Mouse (Mus musculus) cerebellum, adult 9-10 months (tissue): ENCODE results near the gene Acaca.

Experiments used
- DNase-seq: peaks from one replicate; pipeline ENCODE4 v3.0.0; 2022

The Acaca gene

GRCm38 (mm10) chr11:84156535-84157262, 27.2 kb downstream of the Acaca start:
- DNase-seq: no peak

DNA sequence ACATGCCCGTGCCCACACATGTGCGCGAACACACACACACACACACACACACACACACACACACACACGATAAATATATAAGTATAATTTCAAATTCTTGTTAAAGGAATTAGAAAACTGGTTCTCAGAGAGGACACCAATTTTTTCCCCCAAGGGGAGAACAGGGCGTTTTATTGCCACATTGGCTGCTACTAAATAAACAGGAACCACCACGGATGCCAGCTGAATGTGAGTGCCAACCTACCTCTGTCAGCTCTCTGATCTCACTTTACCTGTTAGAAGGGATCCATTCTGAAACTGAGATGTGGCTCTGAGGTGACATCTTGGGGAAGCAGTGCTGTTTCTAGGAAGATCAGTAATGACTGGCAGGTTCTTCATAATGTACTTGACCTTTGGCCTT, 34.7 kb downstream of the Acaca start:
- DNase-seq: no peak

- DNase-seq: no peak
Observed at GRCm38 (mm10) chr11:84164561-84164960, 35.1 kb downstream of the Acaca start.

- no peak for DNase-seq
Observed at GRCm38 (mm10) chr11:84167046-84167526, 37.6 kb downstream of the Acaca start, which contains the start of gene Gm11437. Gene Gm11437 (minus strand): TSS chr11:84167476.

DNA sequence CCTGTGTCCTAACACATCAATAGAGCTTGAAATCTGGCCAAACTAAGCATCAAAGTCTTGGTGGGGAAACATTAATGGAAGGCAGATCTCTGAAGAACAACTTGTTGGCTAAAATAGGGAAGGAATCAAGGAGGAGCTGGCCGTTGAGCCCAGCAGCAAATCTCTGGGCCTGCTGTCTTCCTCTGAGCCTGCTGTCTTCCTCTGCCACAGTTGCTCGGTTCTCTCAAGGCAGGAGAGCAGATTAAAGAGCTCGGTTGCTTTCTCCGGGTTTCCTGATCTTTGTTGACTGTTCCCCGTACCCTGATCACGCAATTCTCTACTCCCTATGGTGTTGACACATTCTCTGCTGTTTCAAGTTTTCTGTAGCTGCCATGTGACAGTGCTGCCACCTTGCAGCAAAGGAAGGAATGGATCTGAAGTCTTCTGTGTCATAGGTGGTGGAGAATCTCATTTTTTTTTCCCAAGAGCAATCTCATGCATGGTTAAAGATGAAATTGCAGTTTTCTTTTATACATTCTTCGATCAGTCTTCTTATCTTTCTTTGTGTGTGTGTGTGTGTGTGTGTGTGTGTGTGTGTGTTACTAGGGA, 39.3 kb downstream of the Acaca start:
- DNase-seq: peak; percentile 43

- no peak for DNase-seq
Observed at GRCm38 (mm10) chr11:84172539-84173435, 43.3 kb downstream of the Acaca start.

DNA sequence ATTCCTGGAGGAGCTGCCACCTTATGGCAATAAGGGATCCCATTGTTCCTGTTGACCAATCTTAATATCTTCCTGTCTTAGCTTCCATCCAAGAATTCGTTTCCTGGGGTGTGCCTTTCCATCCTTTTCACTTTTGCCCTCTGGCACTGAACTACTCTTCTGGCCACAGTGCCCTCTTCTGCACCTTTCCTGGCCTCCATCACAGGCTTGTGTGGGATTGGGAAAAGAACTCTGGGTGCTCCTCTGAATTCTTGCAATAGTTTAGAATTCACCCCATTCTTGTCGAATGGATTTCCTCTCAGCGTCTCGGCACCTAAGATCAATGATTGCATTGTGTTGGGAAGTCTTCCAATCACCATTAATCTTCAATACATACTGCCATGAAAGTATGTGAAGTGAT, 49.1 kb downstream of the Acaca start:
- DNase-seq: peak; percentile 20

GRCm38 (mm10) chr11:84179226-84179953, 49.9 kb downstream of the Acaca start:
- peak; percentile 94 for DNase-seq

DNA sequence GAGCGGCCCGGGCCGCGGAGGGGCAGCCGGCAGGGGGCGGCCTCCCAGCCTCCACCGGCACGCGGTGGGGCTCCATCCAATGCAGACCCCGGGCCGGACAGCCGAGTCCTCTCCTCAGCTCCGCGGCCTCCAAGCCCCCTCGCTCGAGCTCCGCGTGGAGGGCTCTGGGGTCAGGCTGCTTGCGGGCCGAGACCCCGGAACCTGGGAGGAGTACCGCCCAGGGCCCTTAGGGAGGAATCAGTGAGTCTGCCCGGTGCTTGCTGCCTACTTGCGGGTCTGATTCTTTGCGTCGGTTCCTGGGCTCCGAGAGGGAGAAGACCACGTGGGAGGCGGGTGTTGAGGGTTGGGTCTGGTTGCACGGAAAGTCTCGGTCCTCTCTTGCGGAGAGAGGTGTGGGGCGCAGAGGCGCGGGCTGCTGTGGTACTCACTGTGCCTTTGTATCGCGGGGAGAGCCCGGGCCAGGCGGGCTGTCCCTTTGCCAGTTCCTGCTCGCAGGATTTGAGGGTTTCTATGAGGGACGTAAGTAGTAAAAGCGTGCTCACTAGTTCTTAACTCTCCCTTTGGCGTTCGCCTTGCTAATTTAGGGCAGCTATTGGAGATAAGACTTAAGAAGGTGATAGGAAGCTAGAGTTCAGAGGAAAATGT, 50.6 kb downstream of the Acaca start:
- DNase-seq: peak; percentile 65

GRCm38 (mm10) chr11:84181286-84181685, 51.8 kb downstream of the Acaca start:
- no peak for DNase-seq

- no peak for DNase-seq
Observed at GRCm38 (mm10) chr11:84188530-84188929, 59.1 kb downstream of the Acaca start.

GRCm38 (mm10) chr11:84190581-84191233, 61.2 kb downstream of the Acaca start:
- no peak for DNase-seq

DNA sequence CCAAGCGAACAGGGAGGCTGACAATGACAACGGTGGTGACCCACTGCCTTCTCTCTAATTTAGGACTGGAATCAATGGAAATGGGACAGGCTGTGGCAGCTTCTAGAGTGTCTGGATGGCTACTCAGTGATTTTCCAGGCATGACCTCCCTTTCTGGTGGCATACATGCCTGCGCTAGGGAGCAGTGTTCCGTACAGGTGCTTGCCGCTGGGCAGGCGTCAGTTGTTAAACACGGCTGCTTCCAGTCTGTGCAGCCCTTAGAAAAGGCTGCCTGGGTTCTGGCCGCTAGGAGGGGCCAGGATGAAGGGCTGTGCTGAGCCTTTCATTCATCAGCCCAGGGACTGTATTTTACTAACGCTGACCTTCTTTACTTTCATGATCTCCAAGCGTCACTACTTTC, 63.8 kb downstream of the Acaca start:
- no peak for DNase-seq

- no peak for DNase-seq
Observed at GRCm38 (mm10) chr11:84194751-84195150, 65.3 kb downstream of the Acaca start.

DNA sequence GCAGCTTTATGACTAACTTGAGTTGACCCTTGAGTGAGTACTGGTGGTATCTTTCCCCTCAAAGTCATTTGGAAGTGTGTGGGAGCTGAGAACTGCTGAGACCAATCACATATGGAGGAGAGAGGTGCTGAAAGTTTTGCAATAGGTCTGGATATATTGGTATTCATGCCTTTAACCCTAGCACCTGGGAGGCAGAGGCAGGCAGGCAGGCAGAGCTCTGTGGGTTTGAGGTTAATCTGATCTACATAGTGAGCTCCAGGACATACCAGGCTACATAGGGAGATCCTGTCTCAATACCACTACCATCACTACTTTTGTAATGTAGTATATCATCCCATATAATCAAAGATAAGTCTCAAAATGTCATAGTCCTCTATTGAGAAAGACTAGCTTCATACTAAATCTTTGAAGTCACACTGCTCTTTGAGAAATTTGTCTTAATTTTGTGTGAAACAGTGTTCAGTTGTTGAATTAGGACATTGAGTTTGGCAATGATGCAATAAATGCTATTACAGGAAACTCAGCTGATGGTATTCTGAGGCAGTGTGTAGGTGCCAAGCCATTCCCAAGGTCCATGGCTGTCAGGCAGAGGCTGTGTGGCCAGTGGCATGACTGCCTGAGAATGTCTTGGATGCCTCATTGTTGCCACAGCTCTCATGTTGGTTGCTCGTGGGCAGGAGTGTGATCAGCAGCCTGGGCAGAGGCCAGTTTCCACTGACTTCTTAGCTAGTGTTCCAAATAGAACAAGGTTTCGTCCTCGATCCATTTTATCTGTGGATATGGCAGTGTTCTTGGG, 68.3 kb downstream of the Acaca start:
- no peak for DNase-seq

- DNase-seq: no peak
Observed at GRCm38 (mm10) chr11:84205776-84206175, 76.3 kb downstream of the Acaca start.

DNA sequence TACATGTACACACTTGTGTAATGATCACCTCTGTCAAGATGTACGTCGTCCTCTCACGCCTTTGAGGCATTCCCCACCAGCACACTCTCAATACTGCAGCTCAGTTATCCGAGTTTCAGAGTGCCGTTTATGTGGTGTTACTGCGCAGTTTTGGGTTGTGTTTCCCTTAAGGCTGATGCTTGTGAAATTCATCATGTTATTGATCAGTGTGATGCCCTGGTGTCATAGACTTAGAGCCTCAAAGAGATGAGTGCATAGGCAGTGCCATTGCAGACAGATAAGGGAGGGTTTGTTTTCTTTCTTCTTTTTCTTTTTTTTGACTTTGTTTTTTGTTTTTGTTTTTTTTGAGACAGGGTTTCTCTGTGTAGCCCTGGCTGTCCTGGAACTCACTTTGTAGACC, 81.4 kb downstream of the Acaca start:
- DNase-seq: no peak

DNA sequence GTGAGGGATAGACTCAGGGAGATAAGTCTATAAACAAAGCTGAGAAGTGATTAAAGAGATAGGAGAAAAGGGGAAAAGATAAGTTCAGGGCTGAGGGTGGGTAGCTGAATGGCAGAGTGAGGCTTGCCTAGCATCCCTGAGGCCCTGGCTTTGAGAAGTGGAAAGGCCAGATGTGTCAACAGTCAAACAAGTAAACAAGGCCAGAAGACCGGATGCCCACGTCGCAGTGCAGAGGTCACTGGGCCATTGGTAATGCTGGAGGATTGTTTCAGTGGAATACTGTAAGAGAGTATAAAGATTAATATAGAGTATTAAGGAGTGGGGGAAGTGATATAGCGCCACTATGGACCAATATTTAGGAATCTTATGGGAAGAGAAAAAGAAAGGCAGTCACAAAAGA, 89.5 kb downstream of the Acaca start:
- no peak for DNase-seq

GRCm38 (mm10) chr11:84243562-84243961, 114.1 kb downstream of the Acaca start:
- peak; percentile 52 for DNase-seq

- no peak for DNase-seq
Observed at GRCm38 (mm10) chr11:84247370-84247769, 117.9 kb downstream of the Acaca start.

DNA sequence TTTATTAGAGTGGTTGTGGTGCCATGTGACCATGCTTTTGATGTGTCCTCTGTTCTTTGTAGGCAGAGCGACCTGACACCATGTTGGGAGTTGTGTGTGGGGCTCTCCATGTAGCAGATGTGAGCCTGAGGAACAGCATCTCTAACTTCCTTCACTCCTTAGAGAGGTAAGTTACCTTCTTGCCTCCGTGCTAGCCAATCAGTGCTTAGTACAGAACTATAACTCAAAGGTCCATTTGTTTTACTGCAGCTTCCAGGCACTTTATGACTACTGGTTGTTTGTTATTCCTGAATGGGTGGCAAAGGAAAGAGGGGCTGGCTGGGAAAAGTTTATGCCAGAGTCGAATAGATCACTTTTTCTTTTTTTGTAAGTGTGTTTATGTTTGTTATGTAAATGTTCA, 121.7 kb downstream of the Acaca start:
- no peak for DNase-seq
